Mouse (Mus musculus) gastrocnemius, adult 18-20 months (tissue): ENCODE data around the gene Rhot1. TPM values are rescaled to one million over a fixed set of nuclear protein-coding genes. Genes with fewer than 3 reads are reported as not detected.

ENCODE experiments used
- DNase-seq: peaks from one replicate; pipeline ENCODE4 v3.0.0; 2021; ENCODE audit warnings: low spot score
- total RNA-seq, 2 experiments: library from RNA; stranded (reverse); gene quantifications; 2 replicates each; pipeline ENCODE4 v1.2.3; 2021

Gene Rhot1
- total RNA-seq, 2 experiments from 2014 or later = 39.7 to 40.2 TPM

GRCm38 (mm10) chr11:80284641-80285040, 75.8 kb downstream of the Rhot1 start:
- peak; percentile 63 for DNase-seq

DNA sequence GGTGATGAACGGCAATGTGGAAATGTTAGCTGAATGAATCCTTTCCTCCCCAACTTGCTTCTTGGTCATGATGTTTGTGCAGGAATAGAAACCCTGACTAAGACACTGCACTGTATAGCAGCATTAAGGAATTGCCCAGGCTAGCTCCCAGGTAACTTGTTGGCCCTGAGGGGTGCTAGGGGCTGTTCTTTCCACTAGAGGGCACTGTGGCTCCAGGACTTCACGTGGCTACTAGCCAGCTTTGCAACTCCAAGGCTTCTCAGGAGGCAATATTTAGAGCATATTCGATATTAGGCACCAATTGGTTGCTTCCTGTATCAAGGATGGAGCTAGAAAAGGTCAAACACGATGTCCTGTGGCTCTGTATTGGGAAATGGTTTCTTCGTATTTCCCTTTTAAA, 78.3 kb downstream of the Rhot1 start:
- peak; percentile 73 for DNase-seq

DNA sequence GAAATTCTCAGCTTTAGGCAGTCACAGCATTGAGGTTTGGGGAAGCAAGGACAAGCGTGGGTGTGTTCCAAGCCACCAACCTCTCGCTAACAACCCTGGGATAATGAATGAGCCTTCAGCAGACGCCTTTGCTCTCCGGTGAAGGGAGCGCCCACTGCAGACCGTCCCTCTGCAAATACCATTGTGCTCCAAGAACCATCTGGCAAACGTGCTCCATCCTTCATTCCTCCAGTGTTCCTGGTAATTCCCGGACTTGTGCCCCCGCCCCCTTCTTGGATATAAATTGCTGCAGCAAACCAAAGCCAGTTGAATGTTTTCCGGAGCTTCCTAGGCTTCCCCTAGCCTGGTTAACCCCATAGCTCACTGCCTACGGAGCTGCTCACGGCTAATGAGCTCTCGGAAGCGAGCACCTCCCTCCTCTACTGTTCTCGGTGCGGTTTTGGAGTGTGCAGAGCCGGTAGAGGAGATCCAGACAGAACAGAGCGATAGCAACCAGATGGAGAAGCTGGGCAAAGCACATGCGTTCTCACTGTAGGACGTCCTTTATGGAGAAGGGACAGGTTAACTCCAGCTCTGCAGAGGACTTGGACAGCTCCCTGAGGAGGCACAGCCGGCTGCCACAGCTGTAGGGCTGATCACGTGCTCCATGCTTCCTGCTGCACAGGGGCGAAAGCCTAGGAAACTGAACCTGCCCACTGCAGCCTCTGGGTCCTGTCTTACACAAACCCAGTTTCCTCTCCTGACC, 81.1 kb downstream of the Rhot1 start:
- no peak for DNase-seq

- DNase-seq = no peak
Observed at GRCm38 (mm10) chr11:80291004-80291403, 82.2 kb downstream of the Rhot1 start.

DNA sequence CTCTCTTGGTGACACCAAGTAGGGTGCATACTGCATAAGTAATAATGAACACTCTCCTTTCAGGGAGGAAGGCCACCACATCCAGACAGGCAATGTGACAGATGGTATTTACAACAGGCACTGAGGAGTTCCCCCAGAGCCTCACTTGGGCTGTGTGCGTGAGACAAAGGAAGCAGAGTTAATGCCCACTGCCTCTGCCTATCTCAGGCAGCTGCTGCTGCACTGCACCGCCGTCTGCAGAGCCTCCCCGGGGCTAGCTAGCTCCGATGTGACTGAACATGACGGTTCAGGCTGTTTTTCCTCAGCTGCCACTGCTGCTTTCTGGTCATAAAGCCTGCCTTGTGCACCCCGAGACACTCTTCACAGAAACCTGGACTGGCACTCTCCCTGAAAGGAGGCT, 83.6 kb downstream of the Rhot1 start:
- no peak for DNase-seq

- no peak for DNase-seq
Observed at GRCm38 (mm10) chr11:80295066-80295465, 86.2 kb downstream of the Rhot1 start.

- DNase-seq = no peak
Observed at GRCm38 (mm10) chr11:80295785-80296184, 87.0 kb downstream of the Rhot1 start.

DNA sequence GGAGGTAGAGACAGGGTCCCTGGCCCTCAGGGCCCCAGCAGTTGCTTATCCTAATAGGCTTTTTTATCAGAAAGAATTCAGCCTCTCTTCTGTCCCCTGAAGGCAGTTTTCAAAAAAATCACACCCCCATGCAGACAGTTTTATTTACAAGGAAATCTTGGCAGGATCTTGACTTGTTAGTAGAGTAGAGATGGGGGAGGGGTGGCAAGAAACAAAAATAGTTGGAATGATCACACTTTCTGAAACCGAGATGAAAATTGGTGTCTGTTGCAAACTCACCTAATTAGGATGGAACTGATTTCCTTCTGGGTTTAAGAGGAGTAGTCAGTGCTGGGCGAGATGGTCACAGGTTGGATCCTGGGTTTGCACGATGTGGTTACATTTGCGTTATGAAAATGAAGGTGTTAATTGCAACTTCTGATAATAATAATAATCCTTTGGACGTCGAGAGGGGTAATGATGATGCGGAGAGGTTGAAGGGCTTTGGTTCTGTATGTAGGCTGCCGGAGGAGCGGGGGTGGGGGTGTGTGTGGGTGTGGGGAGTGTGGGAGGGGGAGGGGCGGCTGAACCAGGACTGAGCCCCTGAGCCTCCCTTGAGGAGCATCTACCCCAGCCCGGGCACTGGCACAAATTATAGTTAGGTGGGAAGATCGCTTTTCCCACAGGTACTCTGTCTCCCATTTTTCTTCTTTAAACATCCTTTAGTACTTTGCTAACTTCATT, 90.9 kb downstream of the Rhot1 start:
- no peak for DNase-seq

DNA sequence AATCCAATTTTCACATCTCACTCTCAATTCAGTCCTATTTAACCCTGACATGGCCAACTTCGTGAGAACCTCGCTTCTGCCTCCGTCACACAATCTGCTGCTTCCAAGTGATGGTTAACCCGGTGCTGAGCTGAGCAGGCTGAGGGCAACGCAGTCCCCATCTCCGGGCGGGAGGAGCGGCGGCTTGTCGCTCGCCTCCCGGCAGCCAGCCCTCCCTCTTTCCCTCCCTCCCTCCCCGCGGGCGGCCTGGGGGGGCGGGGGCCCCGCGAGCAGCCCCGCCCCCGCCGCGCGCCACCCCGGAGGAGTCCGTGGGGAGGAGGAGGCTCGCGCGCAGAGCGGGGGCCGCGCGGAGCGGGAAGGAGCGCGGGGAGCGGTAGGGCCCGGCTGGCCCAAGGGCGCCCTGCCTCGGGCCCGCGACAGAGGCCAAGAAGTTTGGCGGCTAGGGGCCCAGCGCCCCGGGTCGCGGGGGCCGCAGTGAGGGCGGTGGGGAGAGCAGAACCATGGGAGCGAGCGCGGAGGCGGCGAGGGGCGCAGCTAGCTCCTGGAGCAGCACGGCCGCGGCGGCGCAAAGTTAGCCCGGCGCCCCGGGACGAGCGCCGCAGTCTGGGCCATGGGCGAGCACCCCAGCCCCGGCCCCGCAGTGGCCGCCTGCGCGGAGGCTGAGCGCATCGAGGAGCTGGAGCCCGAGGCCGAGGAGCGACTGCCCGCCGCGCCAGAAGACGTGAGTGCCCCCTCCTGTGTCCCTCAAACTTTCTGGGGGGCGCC, 91.9 kb downstream of the Rhot1 start, which contains the start of gene Rhbdl3:
TSS of gene Rhbdl3 (plus strand) at position 362 of the 765 bp plus-strand sequence.
- DNase-seq = peak; percentile 58

GRCm38 (mm10) chr11:80301316-80302045, 92.7 kb downstream of the Rhot1 start:
- peak; percentile 70 for DNase-seq

DNA sequence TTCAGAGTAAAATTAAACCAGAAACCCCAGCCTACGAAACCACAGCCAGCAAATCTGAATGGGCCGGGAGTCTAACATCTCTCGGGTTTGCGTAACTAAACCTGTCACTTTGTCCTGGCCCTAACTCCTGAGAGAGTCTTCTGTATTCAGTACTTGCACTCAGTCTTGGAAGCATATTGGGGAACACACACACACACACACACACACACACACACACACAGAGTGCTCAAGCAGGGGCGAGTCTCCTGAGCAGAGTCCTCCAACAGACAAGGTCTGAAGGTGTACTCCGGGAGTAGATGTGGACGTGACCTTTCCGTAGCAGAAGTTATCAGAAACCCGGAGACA, 93.2 kb downstream of the Rhot1 start:
- DNase-seq = no peak

- DNase-seq = peak; percentile 78
Observed at GRCm38 (mm10) chr11:80302536-80302935, 93.7 kb downstream of the Rhot1 start.

DNA sequence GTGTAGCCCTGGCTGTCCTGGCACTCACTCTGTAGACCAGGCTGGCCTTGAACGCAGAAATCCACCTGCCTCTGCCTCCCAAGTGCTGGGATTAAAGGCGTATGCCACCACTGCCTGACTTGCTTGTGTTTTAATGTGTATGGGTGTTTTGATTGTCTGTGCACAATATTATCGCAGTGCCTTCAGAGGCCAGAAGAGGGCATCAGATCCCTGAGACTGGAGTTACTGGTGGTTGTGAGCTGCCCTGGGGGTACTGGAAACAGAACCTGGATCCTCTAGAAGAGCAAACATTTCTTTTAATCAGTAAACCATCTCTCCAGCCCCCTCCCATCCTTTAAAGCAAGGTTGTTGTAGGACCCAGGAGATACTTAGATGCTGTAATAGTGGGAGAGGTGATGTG, 94.9 kb downstream of the Rhot1 start:
- no peak for DNase-seq

- peak; percentile 49 for DNase-seq
Observed at GRCm38 (mm10) chr11:80304846-80305245, 96.0 kb downstream of the Rhot1 start.

DNA sequence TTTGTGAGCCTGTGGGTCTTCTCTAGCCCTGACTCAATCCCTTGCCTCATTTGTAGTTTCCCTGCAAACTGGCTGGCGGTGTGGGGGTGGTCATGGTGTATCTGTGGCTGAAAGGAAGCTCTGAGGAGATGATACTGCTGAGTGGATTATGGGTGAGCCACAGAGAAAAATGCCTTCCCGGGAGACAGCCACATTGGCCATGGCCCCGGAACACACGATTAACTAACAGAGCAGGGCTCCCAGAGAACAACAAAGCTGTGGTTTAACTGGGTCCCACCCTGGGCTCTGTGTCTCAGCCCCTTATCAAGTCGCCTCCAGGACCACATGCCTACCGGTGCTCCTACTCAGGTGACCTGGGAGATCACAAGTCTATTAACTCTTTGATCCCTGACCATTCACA, 99.7 kb downstream of the Rhot1 start:
- DNase-seq = no peak

DNA sequence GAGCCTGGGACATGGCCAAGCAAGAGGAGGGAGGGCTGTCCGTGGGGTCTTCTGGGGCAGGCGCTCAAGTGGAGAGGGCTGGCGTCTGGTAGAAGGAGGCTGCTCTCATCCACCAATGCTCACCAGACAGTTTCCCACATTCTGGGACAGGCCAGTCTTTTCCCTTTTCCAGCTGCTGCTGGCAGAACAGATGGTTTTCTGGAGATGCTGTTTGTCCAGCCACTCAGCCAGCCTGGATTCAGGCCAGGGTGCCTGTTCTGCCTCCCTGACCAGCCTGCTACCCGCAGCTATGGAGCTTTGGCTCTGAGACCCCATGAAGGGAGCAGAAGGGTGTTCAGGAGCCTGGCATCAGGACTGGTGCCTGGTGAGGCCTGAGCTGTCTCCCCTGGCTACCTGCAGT, 102.5 kb downstream of the Rhot1 start:
- no peak for DNase-seq

DNA sequence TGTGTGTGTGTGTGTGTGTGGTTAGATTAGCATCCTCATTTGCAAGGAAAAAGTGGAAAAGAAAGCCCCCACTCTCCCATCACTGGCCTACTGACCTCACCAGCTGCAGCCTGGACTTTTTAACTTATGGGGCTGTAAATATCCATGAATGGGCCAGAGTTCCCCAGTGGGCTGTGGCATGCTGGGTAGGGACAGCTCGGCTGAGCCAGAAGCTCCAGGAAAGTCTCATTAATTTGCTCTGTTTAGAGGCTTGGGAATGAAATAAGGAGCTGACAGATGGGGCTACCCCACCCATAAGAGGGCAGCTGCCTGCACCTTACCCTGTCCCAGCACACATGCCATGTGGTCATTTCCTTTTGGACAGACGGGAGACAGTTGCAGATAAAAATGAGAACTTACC, 103.2 kb downstream of the Rhot1 start:
- DNase-seq = no peak

GRCm38 (mm10) chr11:80312565-80312964, 103.7 kb downstream of the Rhot1 start:
- DNase-seq = no peak

DNA sequence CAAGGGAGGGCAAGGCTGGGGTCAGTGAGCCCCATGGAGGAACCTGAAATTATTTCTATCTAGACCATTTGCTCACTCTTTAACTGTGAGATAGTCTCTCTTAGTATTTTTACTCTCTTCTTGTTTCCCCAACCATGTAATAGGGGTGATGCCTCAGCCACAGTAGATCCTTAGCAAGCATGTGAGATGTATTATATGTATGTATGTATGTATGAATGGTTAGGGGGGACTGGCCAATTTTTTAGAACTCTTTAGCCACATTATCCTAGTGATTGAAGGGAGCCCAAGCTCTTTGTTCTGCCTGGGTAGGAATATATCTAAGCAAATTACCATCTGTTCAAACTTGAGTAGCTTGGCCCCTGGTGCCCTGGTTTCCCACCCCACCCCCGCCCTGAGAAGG, 104.6 kb downstream of the Rhot1 start:
- no peak for DNase-seq

DNA sequence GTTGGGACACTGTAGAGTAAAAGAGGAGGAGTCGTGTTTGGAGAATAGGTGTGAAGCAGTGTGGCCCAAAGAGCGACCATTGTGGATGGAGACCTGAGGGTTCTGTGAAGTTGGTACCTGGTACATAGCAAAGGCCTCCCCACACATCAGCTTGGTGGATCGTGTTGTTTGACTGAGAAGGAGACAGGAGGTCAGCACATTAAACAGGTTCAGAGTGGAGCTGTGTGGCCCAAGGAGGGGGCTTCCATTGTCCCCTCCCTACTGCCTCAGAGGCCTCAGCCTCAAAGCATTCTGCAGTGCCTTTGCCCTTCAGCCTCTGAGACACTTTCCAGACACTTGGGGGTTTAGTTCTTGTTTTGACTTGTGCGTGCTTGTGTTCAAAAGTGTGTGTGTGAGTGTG, 105.1 kb downstream of the Rhot1 start:
- no peak for DNase-seq

DNA sequence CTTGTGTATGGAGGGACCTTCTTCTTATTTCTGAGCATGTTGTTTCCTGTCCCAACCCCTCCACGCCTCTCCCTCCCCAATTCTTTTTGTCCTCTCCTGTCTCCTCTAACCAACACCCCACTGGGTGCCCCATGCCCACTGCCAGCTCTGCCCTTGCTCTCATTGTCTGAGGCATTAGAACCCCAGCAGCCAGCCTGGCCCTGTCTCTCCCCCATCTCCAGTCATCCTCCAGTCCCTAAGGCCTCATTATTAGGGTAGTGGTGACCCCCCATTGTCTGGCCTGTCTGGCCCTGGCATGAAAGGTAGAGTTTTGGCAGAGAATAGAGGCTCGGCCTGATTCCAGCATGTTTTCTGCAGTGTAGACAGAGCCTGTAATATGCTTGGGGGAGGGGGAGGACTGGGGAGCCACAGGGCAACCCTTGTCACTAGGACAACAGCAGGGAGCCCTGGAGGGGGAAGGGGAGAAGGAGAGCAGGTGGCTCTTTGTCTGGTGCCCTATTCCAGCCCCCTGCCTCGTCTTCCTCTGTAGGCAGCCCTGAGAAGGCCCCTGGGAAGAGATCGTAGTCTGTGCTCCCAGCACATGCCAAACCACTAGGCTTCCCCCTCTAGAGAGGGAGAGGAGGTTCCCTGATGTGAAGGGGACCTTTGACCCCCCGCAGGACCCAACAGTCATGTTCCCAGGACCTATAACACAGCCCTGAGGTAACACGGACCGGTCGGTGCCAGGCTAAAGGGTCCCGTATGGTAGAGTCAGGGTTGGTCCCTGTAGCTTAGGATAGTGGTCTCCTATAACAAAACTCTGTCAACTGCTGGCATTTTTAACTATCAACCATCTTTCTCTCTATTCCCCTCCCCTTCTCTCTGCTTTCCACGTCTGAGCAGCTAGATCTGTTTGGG, 107.2 kb downstream of the Rhot1 start:
- DNase-seq = no peak
